Mouse (Mus musculus) hindbrain, postnatal 0 days (tissue): ENCODE data around the gene Gm10778. TPM values are rescaled to one million over a fixed set of nuclear protein-coding genes. Genes with fewer than 3 reads are reported as not detected.

Experiments
- ATAC-seq: fragments of 200-750 bp; cut with Nextera tagmentation; 2 replicates; pipeline ENCODE4 v1.8.0; 2017; ENCODE audit warnings: mild to moderate bottlenecking, moderate TSS enrichment, moderate library complexity
- DNase-seq: peaks from one replicate; pipeline ENCODE4 v3.0.0-alpha.2; 2015; ENCODE audit warnings: low spot score
- H3K27ac ChIP-seq: fragments of 300-500 bp; sonication (generic); 2 replicates; pipeline ENCODE4 v1.5.1; 2014; ENCODE audit warnings: mild to moderate bottlenecking
- H3K27me3 ChIP-seq: fragments of 300-500 bp; sonication (generic); 2 replicates; pipeline ENCODE4 v1.6.1; 2014; ENCODE audit warnings: low read length, mixed read lengths; ENCODE audit not compliant: insufficient read depth
- H3K36me3 ChIP-seq: fragments of 300-500 bp; sonication (generic); 2 replicates; pipeline ENCODE4 v1.6.1; 2014; ENCODE audit warnings: low read length, mixed read lengths; ENCODE audit not compliant: insufficient read depth
- H3K4me1 ChIP-seq: fragments of 300-500 bp; sonication (generic); 2 replicates; pipeline ENCODE4 v1.6.1; 2014; ENCODE audit warnings: antibody characterized with exemption, low read length, mixed read lengths; ENCODE audit not compliant: insufficient read depth
- H3K4me2 ChIP-seq: fragments of 300-500 bp; sonication (generic); 2 replicates; pipeline ENCODE4 v1.6.1; 2014; ENCODE audit warnings: low read depth, mild to moderate bottlenecking, low read length, moderate library complexity, mixed read lengths
- H3K4me3 ChIP-seq: fragments of 300-500 bp; sonication (generic); 2 replicates; pipeline ENCODE4 v1.5.1; 2014; ENCODE audit warnings: low read length
- H3K9ac ChIP-seq: fragments of 300-500 bp; sonication (generic); replicated peaks from 2 replicates; pipeline ENCODE4 v1.6.1; 2014; ENCODE audit warnings: mild to moderate bottlenecking, low read length, moderate library complexity, mixed read lengths
- H3K9me3 ChIP-seq: fragments of 300-500 bp; sonication (generic); 2 replicates; pipeline ENCODE4 v1.6.1; 2016; ENCODE audit warnings: low read length, mixed read lengths
- CTCF ChIP-seq: IDR thresholded peaks from 2 replicates; pipeline ENCODE4 v1.5.1; 2016; ENCODE audit warnings: antibody characterized with exemption, control low read depth, low read depth
- WGBS: fragments of 180-500 bp; shearing (Covaris S2); extraction: QIAGEN DNeasy Blood & Tissue Kit; methylation state at CpG from one replicate; pipeline ENCODE4 v1.1.7; 2014; 5-methylcytosine and 5-hydroxymethylcytosine counted together
- polyA plus RNA-seq: library from polyadenylated mRNA; unstranded; fragments of >200 nt; fragmentation: Nextera tagmentation; extraction: Ambion mirVana; gene quantifications from 2 replicates; pipeline ENCODE4 v1.2.1, GENCODE M21; 2015
- total RNA-seq: library from RNA; depleted of rRNA; stranded (reverse); fragments of >200 nt; gene quantifications from 2 replicates; pipeline ENCODE4 v1.2.3, GENCODE M21; 2014

Gm10778 gene
- total and polyA plus RNA-seq, 2 experiments from 2014 or later, result 2.7 to 3.0 TPM

GRCm38 (mm10) chr10:81604019-81604967 lies 44.6 kb upstream of the Gm10778 start:
- no peak for DNase-seq
- Histone ChIP-seq H3K4me2 (peak overlapping the region; percentile 56), H3K27me3 (no peaks in the 10 kb centered on the region), H3K4me1 (peaks cover 13% of the 10 kb centered on the region), H3K36me3 (no peaks in the 10 kb centered on the region), H3K4me3 (0 out of 2 replicates have a peak overlapping the region, but pooled peaks have one; percentile 7), H3K27ac (peak overlapping the region; percentile 81; the same call in 1 of the 2 replicates), H3K9ac (no peak overlapping the region), H3K9me3 (no peaks in the 10 kb centered on the region)
- no peak for TF ChIP-seq CTCF
- WGBS, result 78% methylated on average over 12 of the region's 12 CpGs
- no peak for ATAC-seq

GRCm38 (mm10) chr10:81604968-81605665 lies 43.7 kb upstream of the Gm10778 start:
- TF ChIP-seq CTCF, result peak; percentile 92

GRCm38 (mm10) chr10:81605666-81605973 lies 43.2 kb upstream of the Gm10778 start:
- Histone ChIP-seq H3K4me1 (peaks cover 11% of the 10 kb centered on the region), H3K27me3 (no peaks in the 10 kb centered on the region), H3K36me3 (no peaks in the 10 kb centered on the region), H3K4me2 (peak overlapping the region; percentile 56), H3K9me3 (no peaks in the 10 kb centered on the region), H3K4me3 (peak overlapping the region; percentile 40), H3K27ac (peak overlapping the region; percentile 81), H3K9ac (peak overlapping the region; percentile 10)
- WGBS, result 3% methylated on average over 14 of the region's 14 CpGs
- no peak for DNase-seq
- peak; percentile 1; the same call in 1 of the 2 replicates for ATAC-seq
- TF ChIP-seq CTCF, result no peak

More at GRCm38 (mm10) chr10:81604968-81605665, 43.7 kb upstream of the Gm10778 start:
- Histone ChIP-seq H3K4me1 (peaks cover 13% of the 10 kb centered on the region), H3K36me3 (no peaks in the 10 kb centered on the region), H3K4me2 (peak overlapping the region; percentile 56), H3K27ac (peak overlapping the region; percentile 81), H3K9ac (peak overlapping the region; percentile 10), H3K27me3 (no peaks in the 10 kb centered on the region), H3K9me3 (no peaks in the 10 kb centered on the region), H3K4me3 (peak overlapping the region; percentile 40)
- peak; percentile 30 for ATAC-seq
- DNase-seq, result peak; percentile 96
- 18% methylated on average over 29 of the region's 29 CpGs for WGBS

GRCm38 (mm10) chr10:81605974-81606751 lies 42.7 kb upstream of the Gm10778 start, which contains the start of gene BC025920:
Gene BC025920, plus strand, starts transcription at chr10:81606270.
- WGBS, result under 1% methylated on average over 39 of the region's 39 CpGs
- Histone ChIP-seq H3K4me2 (peak within 1 kb of the TSS; percentile 71), H3K9me3 (no peaks in the 10 kb centered on the region), H3K9ac (peak within 1 kb of the TSS; percentile 45), H3K27me3 (no peaks in the 10 kb centered on the region), H3K27ac (peak within 1 kb of the TSS; percentile 88), H3K36me3 (no peaks in the 10 kb centered on the region), H3K4me3 (peak within 1 kb of the TSS; percentile 40), H3K4me1 (peaks cover 8% of the 10 kb centered on the region; the same call in 1 of the 2 replicates)
- ATAC-seq (peak; percentile 91), DNase-seq (peak; percentile 97)
- peak; percentile 19; the same call in 1 of the 2 replicates for TF ChIP-seq CTCF

- Histone ChIP-seq H3K4me3 (no peak overlapping the region), H3K9ac (no peak overlapping the region), H3K4me1 (peaks cover 6% of the 10 kb centered on the region; the same call in 1 of the 2 replicates), H3K36me3 (no peaks in the 10 kb centered on the region), H3K4me2 (no peak overlapping the region), H3K9me3 (no peaks in the 10 kb centered on the region), H3K27me3 (no peaks in the 10 kb centered on the region), H3K27ac (no peak overlapping the region)
- WGBS, result 85% methylated on average over 1 of the region's 1 CpGs
- ATAC-seq (no peak), DNase-seq (no peak)
- peak; percentile 45 for TF ChIP-seq CTCF
Observed at GRCm38 (mm10) chr10:81608308-81608707, 40.6 kb upstream of the Gm10778 start.

- Histone ChIP-seq H3K4me2 (no peak overlapping the region), H3K27ac (no peak overlapping the region), H3K27me3 (no peaks in the 10 kb centered on the region), H3K4me3 (no peak overlapping the region), H3K9me3 (no peaks in the 10 kb centered on the region), H3K4me1 (no peaks in the 10 kb centered on the region), H3K36me3 (no peaks in the 10 kb centered on the region), H3K9ac (no peak overlapping the region)
- DNase-seq, result no peak
- TF ChIP-seq CTCF, result no peak
- WGBS, result 63% methylated on average over 3 of the region's 3 CpGs
- ATAC-seq, result peak; percentile 17; the same call in 1 of the 2 replicates
Observed at GRCm38 (mm10) chr10:81612779-81613178, 36.1 kb upstream of the Gm10778 start.
